Mouse (Mus musculus) thymus, adult 2 months (tissue): ENCODE measurements around the gene Ptar1.

Experiments
- CTCF ChIP-seq: fragments of 200-500 bp; IDR thresholded peaks from 2 replicates; pipeline ENCODE4 v1.5.1; 2012; ENCODE audit warnings: mild to moderate bottlenecking, control low read depth, low read length, moderate library complexity, borderline replicate concordance; ENCODE audit not compliant: control insufficient read depth, poor library complexity, insufficient read depth; ENCODE audit errors: extremely low read depth
- POLR2A ChIP-seq: fragments of 200-500 bp; IDR thresholded peaks from 2 replicates; pipeline ENCODE4 v1.6.1; 2012; ENCODE audit warnings: mild to moderate bottlenecking, low read length, control low read depth, moderate library complexity; ENCODE audit not compliant: control insufficient read depth, poor library complexity, insufficient read depth; ENCODE audit errors: extremely low read depth

- TF ChIP-seq CTCF (no peak), POLR2A (no peak)
Measured at GRCm38 (mm10) chr19:23698366-23698765, 11.1 kb downstream of the Ptar1 start.
